Mouse (Mus musculus) liver, embryonic 16.5 days (tissue): ENCODE results near the gene Syce2. TPM values are rescaled to one million over a fixed set of nuclear protein-coding genes. Genes with fewer than 3 reads are reported as not detected.

Experiments used
- ATAC-seq: fragments of 200-750 bp; cut with Nextera tagmentation; 2 replicates; pipeline ENCODE4 v1.8.0; 2017; ENCODE audit warnings: low read depth, mild to moderate bottlenecking, moderate number of reproducible peaks, moderate library complexity
- H3K27ac ChIP-seq: fragments of 300-500 bp; sonication (generic); 2 replicates; pipeline ENCODE4 v1.5.1; 2014; ENCODE audit warnings: mild to moderate bottlenecking, low read length
- H3K27me3 ChIP-seq: fragments of 300-500 bp; sonication (generic); 2 replicates; pipeline ENCODE4 v1.6.1; 2014; ENCODE audit warnings: low read depth, low read length, mixed read lengths; ENCODE audit not compliant: control insufficient read depth, insufficient read depth
- H3K36me3 ChIP-seq: fragments of 300-500 bp; sonication (generic); 2 replicates; pipeline ENCODE4 v1.6.1; 2014; ENCODE audit warnings: mild to moderate bottlenecking; ENCODE audit not compliant: control insufficient read depth, insufficient read depth
- H3K4me1 ChIP-seq: fragments of 300-500 bp; sonication (generic); 2 replicates; pipeline ENCODE4 v1.6.1; 2014; ENCODE audit warnings: low read depth, low read length, mixed read lengths; ENCODE audit not compliant: control insufficient read depth
- H3K4me2 ChIP-seq: fragments of 300-500 bp; sonication (generic); 2 replicates; pipeline ENCODE4 v1.6.1; 2014; ENCODE audit warnings: low read depth, low read length, mixed read lengths
- H3K4me3 ChIP-seq: fragments of 300-500 bp; sonication (generic); 2 replicates; pipeline ENCODE4 v1.5.1; 2014; ENCODE audit warnings: low read depth, mild to moderate bottlenecking, low read length
- H3K9ac ChIP-seq: fragments of 300-500 bp; sonication (generic); 2 replicates; pipeline ENCODE4 v1.6.1; 2014; ENCODE audit warnings: low read depth, low read length
- H3K9me3 ChIP-seq: fragments of 300-500 bp; sonication (generic); replicated peaks from 2 replicates; pipeline ENCODE4 v1.6.1; 2016; ENCODE audit warnings: low read length; ENCODE audit not compliant: control insufficient read depth
- WGBS: fragments of 180-500 bp; shearing (Covaris S2); extraction: QIAGEN DNeasy Blood & Tissue Kit; methylation state at CpG from one replicate; pipeline ENCODE4 v1.1.7; 2014; ENCODE audit not compliant: insufficient replicate concordance; 5-methylcytosine and 5-hydroxymethylcytosine counted together
- polyA plus RNA-seq: library from polyadenylated mRNA; unstranded; fragments of >200 nt; fragmentation: Nextera tagmentation; extraction: Ambion mirVana; gene quantifications from 2 replicates; pipeline ENCODE4 v1.2.1, GENCODE M21; 2015

The Syce2 gene
- polyA plus RNA-seq, 1 experiment from 2014 or later: 41.2 TPM

GRCm38 (mm10) chr8:84856434-84856833 is 15.5 kb upstream of the Syce2 start:
- Histone ChIP-seq H3K27me3 (no peaks in the 10 kb centered on the region), H3K9me3 (no peaks in the 10 kb centered on the region), H3K9ac (no peak overlapping the region), H3K4me1 (peaks cover 23% of the 10 kb centered on the region), H3K27ac (peak overlapping the region; percentile 90; the same call in 1 of the 2 replicates), H3K4me2 (peak overlapping the region; percentile 87), H3K4me3 (peak overlapping the region; percentile 97), H3K36me3 (peaks cover 17% of the 10 kb centered on the region)
- ATAC-seq: no peak
- WGBS: 92% methylated on average over 3 of the region's 3 CpGs

- H3K9me3 ChIP-seq: no peaks in the 10 kb centered on the region
- under 1% methylated on average over 39 of the region's 39 CpGs for WGBS
- H3K27ac ChIP-seq: peak within 1 kb of the TSS; percentile 90
- peak; percentile 95 for ATAC-seq
- H3K27me3 ChIP-seq: no peaks in the 10 kb centered on the region
- peak within 1 kb of the TSS; percentile 97 for H3K4me3 ChIP-seq
- peak within 1 kb of the TSS; percentile 87 for H3K4me2 ChIP-seq
- H3K9ac ChIP-seq: peak within 1 kb of the TSS; percentile 94
- peaks cover 20% of the 10 kb centered on the region for H3K36me3 ChIP-seq
- H3K4me1 ChIP-seq: peaks cover 23% of the 10 kb centered on the region
Measured at GRCm38 (mm10) chr8:84856864-84857441, 15.0 kb upstream of the Syce2 start, which contains the start of gene Farsa. Farsa (plus strand) TSS chr8:84856989.

GRCm38 (mm10) chr8:84872309-84872965 is 526 bp downstream of the Syce2 start:
- peaks cover 34% of the 10 kb centered on the region for H3K4me1 ChIP-seq
- WGBS: 2% methylated on average over 54 of the region's 54 CpGs
- peaks cover 15% of the 10 kb centered on the region for H3K36me3 ChIP-seq
- H3K4me3 ChIP-seq: peak overlapping the region; percentile 71
- peak overlapping the region; percentile 78 for H3K9ac ChIP-seq
- peak; percentile 58 for ATAC-seq
- peak overlapping the region; percentile 100 for H3K4me2 ChIP-seq
- peak overlapping the region; percentile 92 for H3K27ac ChIP-seq
- no peaks in the 10 kb centered on the region for H3K27me3 ChIP-seq
- no peaks in the 10 kb centered on the region for H3K9me3 ChIP-seq

- Histone ChIP-seq H3K9me3 (no peaks in the 10 kb centered on the region), H3K4me1 (peaks cover 34% of the 10 kb centered on the region), H3K9ac (peak overlapping the region; percentile 78), H3K4me2 (peak overlapping the region; percentile 100), H3K4me3 (peak overlapping the region; percentile 71), H3K36me3 (peaks cover 9% of the 10 kb centered on the region), H3K27ac (no peak overlapping the region; the same call in 1 of the 2 replicates), H3K27me3 (no peaks in the 10 kb centered on the region)
- 66% methylated on average over 4 of the region's 4 CpGs for WGBS
- ATAC-seq: no peak
Measured at GRCm38 (mm10) chr8:84873016-84873415, 1.1 kb downstream of the Syce2 start.

GRCm38 (mm10) chr8:84874339-84874738 is 2.4 kb downstream of the Syce2 start:
- Histone ChIP-seq H3K4me1 (peaks cover 40% of the 10 kb centered on the region), H3K9me3 (no peaks in the 10 kb centered on the region), H3K4me2 (no peak overlapping the region), H3K27ac (peak overlapping the region; percentile 66), H3K36me3 (no peaks in the 10 kb centered on the region), H3K4me3 (no peak overlapping the region), H3K27me3 (no peaks in the 10 kb centered on the region), H3K9ac (no peak overlapping the region)
- WGBS: 57% methylated on average over 3 of the region's 3 CpGs
- peak; percentile 35 for ATAC-seq

- ATAC-seq: no peak
- Histone ChIP-seq H3K4me3 (no peak overlapping the region), H3K27ac (no peak overlapping the region), H3K4me1 (peaks cover 29% of the 10 kb centered on the region), H3K36me3 (no peaks in the 10 kb centered on the region), H3K4me2 (no peak overlapping the region), H3K9me3 (no peaks in the 10 kb centered on the region), H3K9ac (no peak overlapping the region), H3K27me3 (no peaks in the 10 kb centered on the region)
- 61% methylated on average over 3 of the region's 3 CpGs for WGBS
Measured at GRCm38 (mm10) chr8:84877297-84878035, 5.6 kb downstream of the Syce2 start.

- WGBS: 58% methylated on average over 1 of the region's 1 CpGs
- H3K4me2 ChIP-seq: no peak overlapping the region
- H3K27me3 ChIP-seq: no peaks in the 10 kb centered on the region
- no peaks in the 10 kb centered on the region for H3K9me3 ChIP-seq
- peak; percentile 74 for ATAC-seq
- no peak overlapping the region for H3K9ac ChIP-seq
- no peak overlapping the region for H3K4me3 ChIP-seq
- 0 out of 2 replicates have a peak, but pooled peaks cover 3% of the 10 kb centered on the region for H3K36me3 ChIP-seq
- peaks cover 15% of the 10 kb centered on the region for H3K4me1 ChIP-seq
- no peak overlapping the region for H3K27ac ChIP-seq
Measured at GRCm38 (mm10) chr8:84878915-84879314, 7.0 kb downstream of the Syce2 start.

GRCm38 (mm10) chr8:84884728-84885127 is 12.8 kb downstream of the Syce2 start:
- H3K4me3 ChIP-seq: no peak overlapping the region
- no peak overlapping the region for H3K27ac ChIP-seq
- no peaks in the 10 kb centered on the region for H3K27me3 ChIP-seq
- H3K36me3 ChIP-seq: peaks cover 28% of the 10 kb centered on the region
- peaks cover 6% of the 10 kb centered on the region for H3K4me1 ChIP-seq
- no peak overlapping the region for H3K4me2 ChIP-seq
- no peak overlapping the region for H3K9ac ChIP-seq
- H3K9me3 ChIP-seq: no peaks in the 10 kb centered on the region
- no peak for ATAC-seq
- 56% methylated on average over 4 of the region's 4 CpGs for WGBS

GRCm38 (mm10) chr8:84888280-84888679 is 16.4 kb downstream of the Syce2 start:
- Histone ChIP-seq H3K27ac (no peak overlapping the region), H3K4me3 (no peak overlapping the region), H3K9me3 (no peaks in the 10 kb centered on the region), H3K27me3 (no peaks in the 10 kb centered on the region), H3K9ac (no peak overlapping the region), H3K4me2 (no peak overlapping the region), H3K4me1 (peaks cover 13% of the 10 kb centered on the region), H3K36me3 (peaks cover 28% of the 10 kb centered on the region)
- no peak for ATAC-seq
- 86% methylated on average over 3 of the region's 3 CpGs for WGBS
